Mouse (Mus musculus): ENCODE data around the gene Zdhhc18. TPM values are rescaled to one million over a fixed set of nuclear protein-coding genes. Genes with fewer than 3 reads are reported as not detected.

Zdhhc18 gene
- polyA plus RNA-seq (2015; fragmentation: Nextera tagmentation; extraction: Ambion mirVana), result 4.9 and 6.3 TPM in 2 replicates

DNA sequence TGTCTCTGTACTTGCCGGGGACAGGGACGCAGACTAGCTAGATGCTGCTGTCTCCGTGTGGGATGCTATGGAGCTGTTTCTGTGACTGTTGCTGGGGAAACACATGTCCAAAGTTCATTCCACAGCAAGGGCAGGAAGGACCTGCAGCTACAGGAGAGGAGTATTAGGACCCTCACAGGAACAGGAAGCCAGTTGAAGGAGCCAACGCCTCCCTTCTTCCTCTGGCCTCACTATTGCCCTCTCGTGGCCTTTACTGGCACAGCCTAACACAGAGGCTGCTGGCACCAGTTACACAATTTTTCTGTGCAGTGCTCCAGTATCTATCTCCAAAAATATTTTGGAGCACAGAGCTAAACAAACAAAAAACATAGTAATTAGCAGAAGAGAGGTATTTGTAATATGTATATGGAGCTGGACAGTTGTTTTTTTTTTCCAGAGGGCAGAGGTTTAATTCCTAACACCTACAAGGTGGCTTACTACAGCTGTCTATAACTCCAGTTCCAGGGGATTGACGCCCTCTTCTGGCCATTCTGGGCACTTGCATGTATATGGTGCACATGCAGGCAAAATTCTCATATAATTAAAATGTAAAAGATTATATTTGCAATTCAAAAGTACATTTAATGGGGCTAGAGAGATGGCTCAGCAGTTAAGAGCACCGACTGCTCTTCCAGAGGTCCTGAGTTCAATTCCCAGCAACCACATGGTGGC is at the start of gene Zdhhc18:
Gene Zdhhc18, minus strand, starts transcription at position 166 of the 711 bp plus-strand sequence.
- 36% methylated on average over 7 of the region's 7 CpGs for WGBS
- Histone ChIP-seq H3K36me3 (no peaks in the 10 kb centered on the region), H3K4me3 (no peak within 1 kb of the TSS), H3K27me3 (no peaks in the 10 kb centered on the region), H3K27ac (replicated peaks) (no peak within 1 kb of the TSS), H3K4me2 (replicated peaks) (peak within 1 kb of the TSS; percentile 20), H3K9ac (replicated peaks) (no peak within 1 kb of the TSS), H3K9me3 (no peaks in the 10 kb centered on the region), H3K4me1 (no peaks in the 10 kb centered on the region)
- ATAC-seq (replicated peaks), result no peak

DNA sequence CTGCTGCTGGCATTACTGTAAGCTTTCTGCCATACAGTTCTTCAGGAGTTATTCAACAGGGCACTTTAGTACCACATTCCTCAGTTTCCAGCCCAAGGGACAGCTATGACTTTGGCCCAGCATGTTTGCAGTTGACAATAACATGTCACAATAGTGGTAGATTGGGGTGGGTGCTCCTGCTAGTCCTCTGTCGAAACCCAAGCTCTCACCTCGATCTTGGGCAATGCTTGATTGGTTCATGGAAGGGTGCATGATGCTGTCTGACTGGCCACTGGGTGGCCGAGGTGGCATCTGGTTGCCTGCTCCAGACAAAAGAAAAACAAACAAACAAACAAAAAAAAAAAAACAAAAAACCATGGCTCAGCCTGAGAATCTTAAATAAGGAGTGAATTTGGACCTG is 45.4 kb upstream of the Zdhhc18 start:
- peaks cover 10% of the 10 kb centered on the region for H3K4me1 ChIP-seq
- ATAC-seq (replicated peaks), result no peak
- WGBS, result 72% methylated on average over 3 of the region's 3 CpGs
- H3K4me3 ChIP-seq, result no peak overlapping the region
- no peaks in the 10 kb centered on the region for H3K9me3 ChIP-seq
- H3K36me3 ChIP-seq, result peaks cover 65% of the 10 kb centered on the region
- H3K9ac ChIP-seq (replicated peaks), result no peak overlapping the region
- H3K27ac ChIP-seq (replicated peaks), result no peak overlapping the region
- no peaks in the 10 kb centered on the region for H3K27me3 ChIP-seq
- H3K4me2 ChIP-seq (replicated peaks), result no peak overlapping the region

- WGBS, result 23% methylated on average over 5 of the region's 5 CpGs
- ATAC-seq (replicated peaks), result no peak
- Histone ChIP-seq H3K36me3 (peaks cover 97% of the 10 kb centered on the region), H3K4me3 (no peak overlapping the region), H3K27me3 (no peaks in the 10 kb centered on the region), H3K27ac (replicated peaks) (peak overlapping the region; percentile 72), H3K4me1 (peaks cover 29% of the 10 kb centered on the region), H3K4me2 (replicated peaks) (no peak overlapping the region), H3K9me3 (no peaks in the 10 kb centered on the region), H3K9ac (replicated peaks) (no peak overlapping the region)
Measured at GRCm38 (mm10) chr4:133690252-133690651, 40.3 kb upstream of the Zdhhc18 start.

DNA sequence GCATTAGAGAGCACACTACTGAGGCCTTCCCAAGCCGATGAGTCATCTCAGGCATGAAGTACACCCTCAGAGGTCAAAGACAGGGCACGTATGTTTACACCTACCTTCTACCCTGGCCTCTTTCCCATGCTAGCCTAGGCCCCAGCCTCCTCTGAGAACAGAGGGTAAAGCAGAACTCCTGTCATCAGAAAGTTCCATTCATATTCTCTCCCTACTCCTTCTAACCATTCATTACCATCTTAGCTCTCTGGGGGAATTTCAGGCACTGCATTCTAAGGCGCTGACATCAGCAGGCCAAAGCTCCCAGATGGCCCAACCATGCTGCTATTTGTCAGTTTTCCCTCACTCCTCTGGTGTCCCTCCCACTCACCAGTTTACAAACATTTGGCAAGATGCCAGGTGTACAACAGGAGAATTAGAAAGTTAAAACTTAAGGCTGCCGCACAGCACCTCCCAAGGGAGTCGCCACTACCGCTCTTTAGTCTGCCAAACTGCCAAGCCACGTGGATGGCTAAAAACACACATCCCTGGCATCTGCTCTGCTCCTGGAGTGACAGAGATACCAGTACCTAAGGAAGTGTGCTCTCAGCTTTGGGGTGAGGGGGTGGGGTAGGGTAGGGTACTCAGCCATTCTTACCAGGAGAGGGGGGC is 38.6 kb upstream of the Zdhhc18 start:
- WGBS, result 48% methylated on average over 7 of the region's 7 CpGs
- no peak overlapping the region for H3K4me2 ChIP-seq (replicated peaks)
- ATAC-seq (replicated peaks), result peak; percentile 38
- peaks cover 97% of the 10 kb centered on the region for H3K36me3 ChIP-seq
- no peaks in the 10 kb centered on the region for H3K27me3 ChIP-seq
- peaks cover 29% of the 10 kb centered on the region for H3K4me1 ChIP-seq
- H3K4me3 ChIP-seq, result no peak overlapping the region
- no peaks in the 10 kb centered on the region for H3K9me3 ChIP-seq
- no peak overlapping the region for H3K9ac ChIP-seq (replicated peaks)
- no peak overlapping the region for H3K27ac ChIP-seq (replicated peaks)

GRCm38 (mm10) chr4:133687126-133687525 is 37.2 kb upstream of the Zdhhc18 start:
- no peak for ATAC-seq (replicated peaks)
- no peak overlapping the region for H3K4me2 ChIP-seq (replicated peaks)
- 88% methylated on average over 5 of the region's 5 CpGs for WGBS
- H3K27me3 ChIP-seq, result no peaks in the 10 kb centered on the region
- no peak overlapping the region for H3K9ac ChIP-seq (replicated peaks)
- no peak overlapping the region for H3K4me3 ChIP-seq
- peaks cover 96% of the 10 kb centered on the region for H3K36me3 ChIP-seq
- no peaks in the 10 kb centered on the region for H3K9me3 ChIP-seq
- H3K27ac ChIP-seq (replicated peaks), result no peak overlapping the region
- peaks cover 29% of the 10 kb centered on the region for H3K4me1 ChIP-seq

DNA sequence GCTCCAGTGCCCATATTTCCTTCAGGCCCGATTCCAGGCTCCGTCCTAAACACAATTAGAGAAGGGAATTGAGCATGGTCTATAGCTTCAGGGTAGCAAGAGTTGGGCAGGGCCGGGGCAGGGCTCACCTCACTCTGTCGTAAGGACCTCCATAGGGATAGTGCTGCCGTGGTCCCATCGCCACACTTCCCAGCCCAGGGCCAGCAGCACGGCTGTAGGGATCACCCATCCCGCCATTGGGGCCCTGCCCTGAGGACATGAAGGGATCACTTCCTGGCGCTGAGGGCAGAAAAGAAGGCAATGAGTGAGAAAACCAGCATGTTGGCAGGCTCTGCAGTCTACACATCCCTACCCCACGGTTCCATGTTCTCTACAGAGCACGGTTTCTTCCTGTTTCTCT is 36.6 kb upstream of the Zdhhc18 start:
- Histone ChIP-seq H3K36me3 (peaks cover 96% of the 10 kb centered on the region), H3K27me3 (no peaks in the 10 kb centered on the region), H3K4me3 (no peak overlapping the region), H3K4me2 (replicated peaks) (no peak overlapping the region), H3K27ac (replicated peaks) (no peak overlapping the region), H3K4me1 (peaks cover 29% of the 10 kb centered on the region), H3K9me3 (no peaks in the 10 kb centered on the region), H3K9ac (replicated peaks) (no peak overlapping the region)
- no peak for ATAC-seq (replicated peaks)
- 91% methylated on average over 11 of the region's 11 CpGs for WGBS

- H3K9me3 ChIP-seq, result no peaks in the 10 kb centered on the region
- H3K4me1 ChIP-seq, result peaks cover 16% of the 10 kb centered on the region
- no peak overlapping the region for H3K27ac ChIP-seq (replicated peaks)
- H3K27me3 ChIP-seq, result no peaks in the 10 kb centered on the region
- H3K4me3 ChIP-seq, result no peak overlapping the region
- WGBS, result 84% methylated on average over 14 of the region's 14 CpGs
- H3K4me2 ChIP-seq (replicated peaks), result no peak overlapping the region
- no peak overlapping the region for H3K9ac ChIP-seq (replicated peaks)
- H3K36me3 ChIP-seq, result peaks cover 61% of the 10 kb centered on the region
- ATAC-seq (replicated peaks), result no peak
Measured at GRCm38 (mm10) chr4:133680206-133680786, 30.3 kb upstream of the Zdhhc18 start.

DNA sequence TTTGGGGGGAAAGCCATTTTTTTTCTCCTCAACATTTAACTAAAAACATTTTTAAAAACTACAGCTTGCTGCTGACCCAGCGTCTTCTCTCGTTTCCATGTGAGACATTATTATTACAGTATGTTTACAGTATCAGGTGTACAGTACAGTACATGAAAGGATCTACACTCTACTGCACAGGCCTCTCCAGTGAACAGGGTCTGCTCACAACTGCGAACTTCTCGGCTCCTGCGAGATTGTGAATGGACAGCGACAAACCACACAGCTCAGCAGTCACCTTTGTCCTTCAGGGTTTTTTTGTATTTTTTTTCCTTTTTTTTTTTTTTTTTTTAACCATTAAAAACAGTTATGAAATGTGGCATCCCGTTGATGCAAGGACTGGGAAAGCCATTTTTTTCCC is 29.7 kb upstream of the Zdhhc18 start:
- no peak overlapping the region for H3K9ac ChIP-seq (replicated peaks)
- no peaks in the 10 kb centered on the region for H3K27me3 ChIP-seq
- H3K4me3 ChIP-seq, result no peak overlapping the region
- H3K36me3 ChIP-seq, result peaks cover 54% of the 10 kb centered on the region
- no peak for ATAC-seq (replicated peaks)
- H3K27ac ChIP-seq (replicated peaks), result no peak overlapping the region
- 86% methylated on average over 7 of the region's 7 CpGs for WGBS
- H3K4me2 ChIP-seq (replicated peaks), result no peak overlapping the region
- H3K9me3 ChIP-seq, result no peaks in the 10 kb centered on the region
- H3K4me1 ChIP-seq, result peaks cover 18% of the 10 kb centered on the region

- ATAC-seq (replicated peaks), result no peak
- H3K4me3 ChIP-seq, result no peak overlapping the region
- 71% methylated on average over 7 of the region's 7 CpGs for WGBS
- H3K4me1 ChIP-seq, result peaks cover 36% of the 10 kb centered on the region
- H3K36me3 ChIP-seq, result peaks cover 32% of the 10 kb centered on the region
- no peaks in the 10 kb centered on the region for H3K27me3 ChIP-seq
- no peaks in the 10 kb centered on the region for H3K9me3 ChIP-seq
- no peak overlapping the region for H3K9ac ChIP-seq (replicated peaks)
- H3K27ac ChIP-seq (replicated peaks), result peak overlapping the region; percentile 63; the same call in 1 of the 2 replicates
- no peak overlapping the region for H3K4me2 ChIP-seq (replicated peaks)
Measured at GRCm38 (mm10) chr4:133677266-133677665, 27.3 kb upstream of the Zdhhc18 start.

DNA sequence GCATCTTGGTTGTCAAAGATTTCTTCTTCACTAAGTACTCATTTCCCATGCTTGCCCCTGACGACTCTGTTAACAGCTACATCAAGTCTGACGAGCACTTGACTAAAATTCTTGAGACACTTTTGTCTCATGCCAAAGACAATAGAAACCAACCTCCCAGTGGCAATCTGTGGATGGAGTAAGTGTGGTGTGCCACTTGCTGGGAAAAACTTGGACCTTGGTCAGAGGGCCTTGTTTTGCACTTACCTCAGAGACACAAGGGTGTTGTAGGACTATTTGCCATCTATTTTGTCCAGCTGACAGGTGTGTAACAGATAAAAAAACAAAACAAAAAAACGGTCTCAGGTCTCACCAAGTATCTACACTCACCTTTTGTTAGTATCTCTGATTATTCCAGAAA is 26.2 kb upstream of the Zdhhc18 start:
- no peak overlapping the region for H3K4me3 ChIP-seq
- ATAC-seq (replicated peaks), result no peak
- H3K4me1 ChIP-seq, result peaks cover 44% of the 10 kb centered on the region
- peaks cover 21% of the 10 kb centered on the region for H3K36me3 ChIP-seq
- WGBS, result 12% methylated on average over 3 of the region's 3 CpGs
- H3K9me3 ChIP-seq, result no peaks in the 10 kb centered on the region
- H3K9ac ChIP-seq (replicated peaks), result no peak overlapping the region
- no peak overlapping the region for H3K4me2 ChIP-seq (replicated peaks)
- H3K27ac ChIP-seq (replicated peaks), result peak overlapping the region; percentile 63
- H3K27me3 ChIP-seq, result no peaks in the 10 kb centered on the region

DNA sequence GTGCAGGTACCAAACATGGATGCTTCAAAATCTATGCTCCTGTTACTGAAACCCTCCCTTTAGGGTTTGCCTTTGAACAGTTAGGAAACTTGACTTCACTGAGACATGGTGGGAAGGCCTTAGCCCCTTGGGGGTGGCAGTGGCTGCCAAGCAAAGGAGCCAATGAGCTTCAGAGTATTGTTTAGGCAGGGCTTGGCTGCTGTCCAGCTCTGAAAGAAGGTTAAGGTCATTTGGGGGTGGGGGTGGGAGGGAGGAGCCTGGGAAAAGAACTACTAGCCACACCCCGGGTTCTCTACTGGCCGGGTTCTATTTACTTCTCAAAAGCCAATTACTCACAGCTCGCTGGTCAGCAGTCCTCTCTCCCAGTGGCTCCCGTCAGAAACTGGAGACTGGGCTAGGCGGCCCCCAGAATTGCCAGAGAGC is 25.7 kb upstream of the Zdhhc18 start:
- WGBS, result 2% methylated on average over 5 of the region's 5 CpGs
- 0 out of 2 replicates have a peak, but pooled peaks have one; percentile 20 for ATAC-seq (replicated peaks)
- H3K9ac ChIP-seq (replicated peaks), result no peak overlapping the region
- no peaks in the 10 kb centered on the region for H3K27me3 ChIP-seq
- no peaks in the 10 kb centered on the region for H3K9me3 ChIP-seq
- H3K27ac ChIP-seq (replicated peaks), result peak overlapping the region; percentile 63
- H3K4me1 ChIP-seq, result peaks cover 49% of the 10 kb centered on the region
- H3K4me3 ChIP-seq, result no peak overlapping the region
- peaks cover 15% of the 10 kb centered on the region for H3K36me3 ChIP-seq
- no peak overlapping the region for H3K4me2 ChIP-seq (replicated peaks)

GRCm38 (mm10) chr4:133674331-133674695 is 24.4 kb upstream of the Zdhhc18 start:
- Histone ChIP-seq H3K4me2 (replicated peaks) (0 out of 2 replicates have a peak overlapping the region, but pooled peaks have one; percentile 17), H3K4me3 (no peak overlapping the region)
- ATAC-seq (replicated peaks), result no peak

More at GRCm38 (mm10) chr4:133674331-133674695, 24.4 kb upstream of the Zdhhc18 start:
- no peaks in the 10 kb centered on the region for H3K27me3 ChIP-seq
- peak overlapping the region; percentile 99; the same call in 1 of the 2 replicates for H3K27ac ChIP-seq (replicated peaks)
- WGBS, result 76% methylated on average over 8 of the region's 8 CpGs
- H3K9me3 ChIP-seq, result no peaks in the 10 kb centered on the region
- H3K36me3 ChIP-seq, result 0 out of 2 replicates have a peak, but pooled peaks cover 3% of the 10 kb centered on the region
- peaks cover 57% of the 10 kb centered on the region for H3K4me1 ChIP-seq
- 0 out of 2 replicates have a peak overlapping the region, but pooled peaks have one; percentile 3 for H3K9ac ChIP-seq (replicated peaks)

Measured in forebrain, embryonic 15.5 days (tissue).